Mouse (Mus musculus) neural tube, embryonic 13.5 days (tissue): ENCODE results near the gene Cux2. TPM values are rescaled to one million over a fixed set of nuclear protein-coding genes. Genes with fewer than 3 reads are reported as not detected.

Experiments
- ATAC-seq: fragments of 200-750 bp; cut with Nextera tagmentation; 2 replicates; pipeline ENCODE4 v1.8.0; 2017; ENCODE audit warnings: low read depth, mild to moderate bottlenecking, moderate TSS enrichment, moderate library complexity
- H3K27ac ChIP-seq: fragments of 300-500 bp; sonication (generic); replicated peaks from 2 replicates; pipeline ENCODE4 v1.5.1; 2015; ENCODE audit warnings: moderate library complexity, mild to moderate bottlenecking, inconsistent platforms
- H3K27me3 ChIP-seq: fragments of 300-500 bp; sonication (generic); 2 replicates; pipeline ENCODE4 v1.6.1; 2015; ENCODE audit warnings: mild to moderate bottlenecking, inconsistent platforms
- H3K36me3 ChIP-seq: fragments of 300-500 bp; sonication (generic); 2 replicates; pipeline ENCODE4 v1.6.1; 2015; ENCODE audit warnings: mild to moderate bottlenecking, inconsistent platforms
- H3K4me1 ChIP-seq: fragments of 300-500 bp; sonication (generic); replicated peaks from 2 replicates; pipeline ENCODE4 v1.6.1; 2015; ENCODE audit warnings: inconsistent platforms
- H3K4me2 ChIP-seq: fragments of 300-500 bp; sonication (generic); 2 replicates; pipeline ENCODE4 v1.6.1; 2015; ENCODE audit warnings: inconsistent platforms, mild to moderate bottlenecking, moderate library complexity
- H3K4me3 ChIP-seq: fragments of 300-500 bp; sonication (generic); 2 replicates; pipeline ENCODE4 v1.5.1; 2015; ENCODE audit warnings: mild to moderate bottlenecking, inconsistent platforms
- H3K9ac ChIP-seq: fragments of 300-500 bp; sonication (generic); 2 replicates; pipeline ENCODE4 v1.6.1; 2015; ENCODE audit warnings: moderate library complexity, mild to moderate bottlenecking, inconsistent platforms
- H3K9me3 ChIP-seq: fragments of 300-500 bp; sonication (generic); 2 replicates; pipeline ENCODE4 v1.6.1; 2016; ENCODE audit warnings: inconsistent platforms
- WGBS: fragments of 180-500 bp; shearing (Covaris S2); methylation state at CpG from one replicate; pipeline ENCODE4 v1.1.7; 2015; 5-methylcytosine and 5-hydroxymethylcytosine counted together
- polyA plus RNA-seq: library from polyadenylated mRNA; unstranded; fragments of >200 nt; fragmentation: Nextera tagmentation; extraction: Ambion mirVana; gene quantifications from 2 replicates; pipeline ENCODE4 v1.2.1, GENCODE M21; 2015

The Cux2 gene
- polyA plus RNA-seq, 1 experiment from 2014 or later: 28.5 TPM

DNA sequence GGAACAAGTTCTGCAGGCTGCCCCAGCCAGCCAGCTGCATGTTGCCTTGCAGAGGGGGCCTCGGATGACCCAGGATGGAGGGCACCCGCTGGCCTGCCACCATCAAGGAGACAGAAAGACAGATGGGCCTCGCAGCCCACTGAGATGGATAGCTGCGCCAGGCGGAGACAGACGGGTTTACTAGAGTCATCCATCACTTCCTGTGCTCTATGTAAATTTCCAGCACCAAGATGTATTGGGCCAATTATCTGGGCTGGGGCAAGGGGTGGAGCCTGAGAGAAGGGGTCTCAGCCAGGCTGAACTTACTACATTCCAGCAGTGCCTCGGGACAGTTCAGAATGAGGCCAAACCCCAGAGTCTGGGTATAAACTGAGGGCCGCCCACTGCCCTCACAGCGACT, 119.6 kb downstream of the Cux2 start:
- ATAC-seq: no peak
- Histone ChIP-seq H3K27ac (peak overlapping the region; percentile 77), H3K9ac (no peak overlapping the region; the same call in 1 of the 2 replicates), H3K27me3 (peaks cover 17% of the 10 kb centered on the region; the same call in 1 of the 2 replicates), H3K36me3 (no peaks in the 10 kb centered on the region), H3K4me2 (no peak overlapping the region), H3K9me3 (no peaks in the 10 kb centered on the region), H3K4me3 (no peak overlapping the region), H3K4me1 (peaks cover 74% of the 10 kb centered on the region)
- 7% methylated on average over 9 of the region's 9 CpGs for WGBS

DNA sequence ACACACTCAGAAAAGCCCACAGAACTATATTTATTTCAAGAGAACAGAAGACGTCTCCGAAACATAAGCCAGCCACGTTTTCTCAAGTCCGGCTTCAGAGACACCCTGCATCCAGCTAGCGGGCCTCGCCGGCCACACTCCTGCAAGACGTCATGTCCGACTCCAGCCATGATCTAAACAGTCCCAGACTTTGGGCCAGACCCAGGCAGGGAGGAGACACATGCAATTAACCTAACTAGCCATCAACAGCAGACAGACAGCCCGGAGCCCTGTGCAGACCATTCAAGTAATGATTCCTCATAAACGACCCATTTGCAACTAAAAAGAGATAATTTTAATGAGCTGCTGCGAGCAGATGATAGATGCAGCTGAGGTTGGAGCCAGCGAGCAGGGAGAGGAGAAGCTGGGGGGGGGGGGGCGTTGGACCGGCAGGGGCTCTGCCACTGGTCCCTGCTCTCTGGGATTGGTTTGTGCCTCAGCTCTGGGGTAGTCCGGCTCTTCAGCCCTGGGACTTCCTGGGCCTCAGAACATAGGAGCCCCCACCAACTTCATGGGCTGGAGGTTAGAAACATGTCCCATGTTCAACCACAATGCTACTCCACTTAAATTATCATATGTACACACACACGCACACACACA, 121.4 kb downstream of the Cux2 start:
- H3K27me3 ChIP-seq: peaks cover 17% of the 10 kb centered on the region; the same call in 1 of the 2 replicates
- 32% methylated on average over 17 of the region's 17 CpGs for WGBS
- no peaks in the 10 kb centered on the region for H3K36me3 ChIP-seq
- H3K4me3 ChIP-seq: no peak overlapping the region
- H3K4me2 ChIP-seq: 0 out of 2 replicates have a peak overlapping the region, but pooled peaks have one; percentile 1
- H3K9ac ChIP-seq: 0 out of 2 replicates have a peak overlapping the region, but pooled peaks have one; percentile 38
- H3K4me1 ChIP-seq: peaks cover 79% of the 10 kb centered on the region
- H3K9me3 ChIP-seq: no peaks in the 10 kb centered on the region
- ATAC-seq: no peak
- H3K27ac ChIP-seq: peak overlapping the region; percentile 62

DNA sequence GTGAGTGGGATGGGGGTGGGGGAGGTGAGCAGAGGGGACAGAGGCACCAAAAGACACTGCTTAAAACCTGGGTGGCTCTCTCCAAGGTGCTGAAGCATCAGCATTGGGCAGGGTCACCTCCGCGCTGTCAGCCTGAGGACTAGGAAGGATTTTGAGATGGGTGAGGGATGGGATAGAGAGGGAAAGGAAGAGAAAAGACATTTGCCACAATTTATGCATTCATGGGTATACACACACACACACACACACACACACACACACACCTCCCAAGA, 123.4 kb downstream of the Cux2 start:
- Histone ChIP-seq H3K9ac (0 out of 2 replicates have a peak overlapping the region, but pooled peaks have one; percentile 57), H3K4me2 (peak overlapping the region; percentile 48), H3K27ac (peak overlapping the region; percentile 63), H3K27me3 (peaks cover 20% of the 10 kb centered on the region; the same call in 1 of the 2 replicates), H3K4me1 (peaks cover 68% of the 10 kb centered on the region), H3K4me3 (no peak overlapping the region), H3K9me3 (no peaks in the 10 kb centered on the region), H3K36me3 (no peaks in the 10 kb centered on the region)
- WGBS: 0% methylated on average over 2 of the region's 2 CpGs
- ATAC-seq: no peak

DNA sequence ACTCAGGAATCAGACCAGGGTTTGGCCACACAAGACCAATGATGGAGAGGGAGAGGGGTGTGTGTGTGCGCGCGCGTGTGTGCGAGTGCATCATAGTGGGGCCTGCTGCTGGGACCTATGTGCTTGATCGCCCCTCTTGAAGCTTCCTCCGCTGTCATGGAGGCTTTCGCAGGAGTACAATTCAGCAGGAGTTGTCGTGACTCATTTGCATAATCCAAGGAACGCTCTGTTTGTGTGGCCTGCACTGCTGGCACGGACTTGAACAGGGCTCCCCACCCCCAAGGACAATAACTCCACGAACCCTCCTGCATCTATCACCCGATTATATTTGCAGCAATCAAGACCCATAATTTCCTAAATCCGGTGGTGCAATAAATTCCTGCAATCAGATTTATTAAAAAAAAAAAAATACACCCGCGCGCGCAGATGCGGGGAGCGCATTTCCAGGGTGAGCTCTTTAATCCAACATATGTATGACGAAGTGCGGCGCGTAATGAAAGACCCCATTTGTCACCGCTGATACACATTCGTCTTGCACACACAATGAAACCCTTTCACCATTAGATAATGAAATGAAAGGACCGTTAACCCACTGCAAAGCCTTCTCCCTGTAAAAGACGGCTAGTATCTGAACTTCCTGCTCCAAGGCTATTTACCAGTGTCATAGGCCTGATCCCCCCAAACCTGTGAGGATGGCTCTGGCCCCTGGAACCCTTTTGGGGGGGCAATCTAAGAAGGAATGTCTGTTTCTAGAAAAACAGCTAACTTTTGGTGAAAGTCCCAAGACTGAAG, 124.0 kb downstream of the Cux2 start:
- peak overlapping the region; percentile 57; the same call in 1 of the 2 replicates for H3K9ac ChIP-seq
- H3K9me3 ChIP-seq: no peaks in the 10 kb centered on the region
- peak overlapping the region; percentile 48 for H3K4me2 ChIP-seq
- H3K27me3 ChIP-seq: peaks cover 20% of the 10 kb centered on the region; the same call in 1 of the 2 replicates
- peaks cover 68% of the 10 kb centered on the region for H3K4me1 ChIP-seq
- H3K4me3 ChIP-seq: peak overlapping the region; percentile 18
- no peak for ATAC-seq
- peak overlapping the region; percentile 63 for H3K27ac ChIP-seq
- WGBS: 11% methylated on average over 28 of the region's 28 CpGs
- H3K36me3 ChIP-seq: no peaks in the 10 kb centered on the region

DNA sequence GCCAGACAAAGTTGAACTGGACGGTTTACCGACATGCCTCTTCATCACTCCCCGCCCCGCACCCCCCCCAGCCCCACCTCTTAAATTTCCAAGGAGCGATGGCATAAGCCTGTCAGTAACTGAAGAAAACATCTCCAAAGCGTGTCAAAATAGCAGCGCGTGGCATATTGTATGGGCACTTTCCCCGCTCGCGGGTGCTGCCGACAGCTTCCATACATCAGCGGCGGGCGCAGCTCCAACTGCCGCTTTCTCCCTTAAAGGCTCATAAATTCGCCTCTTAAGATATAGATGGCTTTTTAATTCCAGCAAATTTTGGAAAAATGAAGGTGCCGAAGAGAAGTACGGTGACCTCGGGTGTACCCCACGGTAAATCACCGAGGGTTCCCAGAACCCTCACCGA, 124.6 kb downstream of the Cux2 start:
- Histone ChIP-seq H3K4me3 (peak overlapping the region; percentile 18), H3K9ac (peak overlapping the region; percentile 57; the same call in 1 of the 2 replicates), H3K27me3 (peaks cover 20% of the 10 kb centered on the region; the same call in 1 of the 2 replicates), H3K36me3 (no peaks in the 10 kb centered on the region), H3K4me1 (peaks cover 63% of the 10 kb centered on the region), H3K9me3 (no peaks in the 10 kb centered on the region), H3K4me2 (peak overlapping the region; percentile 48), H3K27ac (peak overlapping the region; percentile 63)
- ATAC-seq: no peak
- 9% methylated on average over 23 of the region's 23 CpGs for WGBS

DNA sequence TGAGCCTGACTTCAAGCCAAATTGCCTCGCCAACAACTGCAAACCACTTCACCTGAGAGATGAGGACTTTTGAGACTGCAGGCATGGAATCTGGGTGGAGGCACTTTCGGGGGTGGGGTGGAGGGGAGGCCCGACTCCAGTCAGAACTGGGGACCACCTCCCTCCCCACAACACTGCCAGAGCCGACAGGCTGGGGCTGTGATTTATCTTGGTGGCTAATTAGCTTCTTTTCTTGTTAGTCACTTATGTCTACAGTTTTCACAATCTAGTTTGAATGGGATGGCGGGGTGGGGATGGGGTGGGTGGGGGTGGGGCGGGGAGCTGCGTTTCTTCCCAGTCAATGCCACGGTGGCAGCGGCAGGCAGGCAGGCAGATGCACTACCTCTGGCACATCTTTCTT, 125.5 kb downstream of the Cux2 start:
- Histone ChIP-seq H3K27ac (peak overlapping the region; percentile 33; the same call in 1 of the 2 replicates), H3K27me3 (peaks cover 20% of the 10 kb centered on the region; the same call in 1 of the 2 replicates), H3K4me2 (no peak overlapping the region), H3K9me3 (no peaks in the 10 kb centered on the region), H3K4me1 (peaks cover 65% of the 10 kb centered on the region), H3K4me3 (no peak overlapping the region), H3K36me3 (no peaks in the 10 kb centered on the region), H3K9ac (no peak overlapping the region)
- WGBS: 12% methylated on average over 9 of the region's 9 CpGs
- ATAC-seq: no peak

DNA sequence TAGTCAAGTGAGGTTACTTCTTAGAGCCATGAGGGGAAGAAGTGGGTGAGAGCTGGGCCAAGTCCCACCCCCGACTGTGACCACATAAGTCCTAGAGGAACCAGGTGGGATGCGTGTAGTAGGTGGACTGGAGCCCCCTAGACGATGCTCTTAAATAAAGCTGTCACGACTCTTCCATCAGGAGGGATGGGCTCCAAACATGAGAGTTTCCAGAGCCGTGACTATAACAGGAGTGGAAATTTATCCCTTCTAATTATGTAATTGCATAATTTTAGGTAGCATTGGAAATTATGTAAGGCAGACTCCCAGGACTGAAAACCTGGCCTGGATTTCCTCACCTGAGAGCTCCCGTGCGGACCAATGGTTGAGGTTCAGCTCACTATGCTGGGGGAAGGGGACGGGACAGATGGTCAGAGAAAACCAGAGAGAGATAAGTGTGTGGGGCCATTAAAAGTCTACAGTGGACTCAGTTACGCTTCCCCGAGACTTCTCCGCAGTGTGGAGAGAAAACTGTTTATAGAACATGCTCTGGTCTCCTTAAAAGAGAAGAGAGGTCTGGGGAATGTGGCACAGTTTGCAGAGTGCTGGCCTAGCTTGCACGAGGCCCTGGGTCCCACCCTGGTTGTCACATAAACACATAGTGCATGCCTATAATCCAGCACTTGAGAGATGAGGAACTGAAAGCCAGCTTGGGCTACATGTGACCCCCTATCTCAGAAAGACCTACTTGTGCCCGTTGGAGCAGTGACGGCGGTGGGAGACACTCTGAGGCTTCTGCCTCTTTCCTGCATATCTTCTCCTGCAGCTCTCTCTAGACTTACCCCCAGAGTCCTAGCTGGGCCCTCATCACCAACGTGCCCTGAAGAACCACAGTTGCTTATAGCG, 126.7 kb downstream of the Cux2 start:
- WGBS: 78% methylated on average over 17 of the region's 17 CpGs
- Histone ChIP-seq H3K4me3 (no peak overlapping the region), H3K36me3 (no peaks in the 10 kb centered on the region), H3K27me3 (peaks cover 20% of the 10 kb centered on the region; the same call in 1 of the 2 replicates), H3K9ac (no peak overlapping the region), H3K4me1 (peaks cover 58% of the 10 kb centered on the region), H3K4me2 (no peak overlapping the region), H3K27ac (no peak overlapping the region), H3K9me3 (no peaks in the 10 kb centered on the region)
- ATAC-seq: no peak

DNA sequence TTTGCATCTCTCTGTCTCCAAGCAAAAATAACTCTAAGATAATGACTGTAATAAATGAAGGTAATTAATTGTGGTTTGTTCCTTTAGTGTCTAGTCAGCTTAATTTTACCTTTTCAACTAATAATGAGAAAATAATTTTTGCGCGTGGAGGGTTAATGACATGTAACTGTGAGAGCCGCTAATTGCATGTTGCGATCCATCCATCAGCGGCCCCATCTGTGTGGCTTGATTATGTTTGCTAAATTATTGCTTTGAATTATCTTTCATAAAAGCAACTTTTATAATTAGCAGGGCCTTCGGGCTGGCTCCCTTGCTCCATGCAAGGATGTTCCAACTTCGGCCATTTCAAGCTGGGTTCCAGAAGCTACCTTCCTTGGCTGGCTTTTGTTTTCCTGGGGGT, 130.7 kb downstream of the Cux2 start:
- H3K4me1 ChIP-seq: peaks cover 24% of the 10 kb centered on the region
- H3K27me3 ChIP-seq: peaks cover 7% of the 10 kb centered on the region; the same call in 1 of the 2 replicates
- H3K4me3 ChIP-seq: no peak overlapping the region
- 49% methylated on average over 7 of the region's 7 CpGs for WGBS
- no peaks in the 10 kb centered on the region for H3K9me3 ChIP-seq
- ATAC-seq: no peak
- no peak overlapping the region for H3K27ac ChIP-seq
- no peaks in the 10 kb centered on the region for H3K36me3 ChIP-seq
- H3K4me2 ChIP-seq: no peak overlapping the region
- H3K9ac ChIP-seq: no peak overlapping the region

DNA sequence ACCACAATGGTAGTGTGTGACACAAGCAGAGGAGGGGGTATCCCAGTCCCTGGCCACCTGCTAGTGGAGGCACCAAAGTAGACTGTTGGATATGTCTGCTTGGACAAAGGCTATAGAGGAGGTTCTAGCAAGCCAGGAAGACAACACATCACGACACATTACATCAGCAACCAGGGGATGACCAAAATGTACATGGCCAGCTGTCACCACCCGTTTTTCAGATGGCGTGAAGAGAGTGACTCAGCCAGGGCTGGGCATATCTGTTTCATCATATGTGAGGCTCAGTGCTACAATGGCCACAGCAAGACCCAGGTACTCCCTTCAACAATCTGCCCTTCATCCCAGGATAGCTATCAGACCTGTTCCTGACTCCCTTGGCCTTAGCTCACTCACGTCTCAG, 133.1 kb downstream of the Cux2 start:
- no peak for ATAC-seq
- peaks cover 27% of the 10 kb centered on the region for H3K4me1 ChIP-seq
- H3K9ac ChIP-seq: no peak overlapping the region
- no peak overlapping the region for H3K27ac ChIP-seq
- 86% methylated on average over 4 of the region's 4 CpGs for WGBS
- no peaks in the 10 kb centered on the region for H3K27me3 ChIP-seq
- no peaks in the 10 kb centered on the region for H3K9me3 ChIP-seq
- H3K4me3 ChIP-seq: no peak overlapping the region
- no peak overlapping the region for H3K4me2 ChIP-seq
- no peaks in the 10 kb centered on the region for H3K36me3 ChIP-seq

DNA sequence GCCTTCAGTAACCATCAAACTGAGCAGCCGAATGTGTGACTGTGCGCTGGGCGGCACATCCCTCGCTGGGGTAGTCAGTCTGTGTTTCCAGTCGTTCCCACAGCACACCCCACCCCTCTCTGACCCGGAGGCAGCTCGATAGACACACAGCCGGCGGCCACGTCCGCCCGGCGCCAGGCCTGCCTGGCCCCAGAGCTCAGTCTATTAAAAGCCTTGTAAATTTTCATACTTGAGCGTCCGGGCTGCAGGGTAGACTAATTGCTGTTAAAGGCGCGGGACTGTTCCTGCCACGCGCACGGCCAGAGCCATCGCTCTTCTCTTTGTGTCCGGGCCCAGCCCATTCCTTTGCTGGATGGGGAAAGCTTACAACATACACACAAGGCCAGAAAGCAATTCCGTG, 135.9 kb downstream of the Cux2 start:
- WGBS: 24% methylated on average over 23 of the region's 23 CpGs
- ATAC-seq: no peak
- no peak overlapping the region for H3K9ac ChIP-seq
- no peak overlapping the region for H3K4me3 ChIP-seq
- no peaks in the 10 kb centered on the region for H3K36me3 ChIP-seq
- H3K4me1 ChIP-seq: peaks cover 24% of the 10 kb centered on the region
- H3K27ac ChIP-seq: peak overlapping the region; percentile 79
- H3K27me3 ChIP-seq: no peaks in the 10 kb centered on the region
- no peak overlapping the region for H3K4me2 ChIP-seq
- no peaks in the 10 kb centered on the region for H3K9me3 ChIP-seq

DNA sequence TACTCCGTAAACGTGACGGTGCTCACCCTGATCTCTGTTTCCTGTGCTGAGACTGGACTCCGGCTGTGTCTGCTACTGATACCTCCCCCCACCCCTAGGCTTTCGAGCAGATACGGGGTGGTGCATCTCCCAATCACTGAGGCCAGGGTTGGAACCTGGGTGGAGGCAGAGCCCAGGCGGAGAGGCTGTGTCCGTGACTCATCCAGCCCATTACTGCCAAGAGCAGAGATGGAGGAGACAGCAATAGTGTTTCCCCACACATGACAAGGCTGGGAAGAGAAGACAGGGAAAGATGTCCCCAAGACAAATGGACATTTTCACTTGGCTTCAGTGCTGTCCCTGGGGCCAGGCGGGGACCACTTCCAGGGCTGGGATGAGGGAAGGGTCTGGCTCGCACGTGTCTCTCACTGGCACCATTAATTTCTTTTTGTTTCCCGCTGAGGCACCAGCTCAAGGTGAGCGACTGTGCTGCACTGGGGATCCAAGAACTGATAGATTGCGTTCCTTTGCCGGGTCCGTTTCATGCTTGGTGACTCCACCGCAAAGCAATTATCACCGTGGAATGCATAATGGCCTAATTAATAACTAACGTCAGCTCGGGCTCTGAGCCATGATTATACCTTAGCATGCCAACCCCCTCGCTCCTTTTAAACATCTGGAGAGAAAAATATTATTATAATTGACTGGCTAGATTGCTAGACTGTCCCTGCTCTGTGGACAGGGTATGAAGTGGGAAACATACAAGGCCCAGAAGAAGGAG, 140.5 kb downstream of the Cux2 start:
- H3K27me3 ChIP-seq: no peaks in the 10 kb centered on the region
- no peak overlapping the region; the same call in 1 of the 2 replicates for H3K9ac ChIP-seq
- peaks cover 23% of the 10 kb centered on the region for H3K4me1 ChIP-seq
- peak overlapping the region; percentile 69 for H3K27ac ChIP-seq
- no peak overlapping the region for H3K4me3 ChIP-seq
- no peak; the same call in 1 of the 2 replicates for ATAC-seq
- no peak overlapping the region for H3K4me2 ChIP-seq
- H3K9me3 ChIP-seq: no peaks in the 10 kb centered on the region
- WGBS: 68% methylated on average over 21 of the region's 21 CpGs
- H3K36me3 ChIP-seq: no peaks in the 10 kb centered on the region
